Mouse (Mus musculus): ENCODE data around the gene Fyco1.

DNA sequence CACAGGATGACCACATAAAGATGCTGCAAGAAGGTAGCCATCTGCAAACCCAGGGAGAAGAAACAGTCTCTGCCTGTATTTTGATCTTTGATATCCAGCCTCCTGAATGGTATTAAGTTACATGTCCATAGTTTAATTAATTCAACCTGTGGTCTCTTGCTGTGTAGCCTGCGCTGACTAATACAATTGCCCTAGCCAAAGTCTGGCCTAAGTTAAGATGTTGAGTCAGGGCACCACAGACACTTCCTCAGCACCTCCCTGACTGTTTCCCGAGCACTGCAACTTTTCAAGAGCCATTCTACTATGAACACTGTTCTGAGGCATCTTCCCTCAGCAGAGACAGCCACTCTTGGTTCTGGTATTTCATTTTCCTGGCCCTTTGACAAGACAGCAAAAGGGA lies 33.1 kb downstream of the Fyco1 start:
- TF ChIP-seq CTCF (IDR thresholded peaks at IDR 0.05; ENCODE audit: extremely low read depth, insufficient read depth, low read length) = no peak
- no peak for TF ChIP-seq POLR2A (IDR thresholded peaks at IDR 0.05; ENCODE audit: extremely low read depth, insufficient read depth, low read length)

Measured in cortical plate, adult 2 months (tissue).